8 mouse cellular contexts compared by ENCODE assay signal in the genomic region with DNA sequence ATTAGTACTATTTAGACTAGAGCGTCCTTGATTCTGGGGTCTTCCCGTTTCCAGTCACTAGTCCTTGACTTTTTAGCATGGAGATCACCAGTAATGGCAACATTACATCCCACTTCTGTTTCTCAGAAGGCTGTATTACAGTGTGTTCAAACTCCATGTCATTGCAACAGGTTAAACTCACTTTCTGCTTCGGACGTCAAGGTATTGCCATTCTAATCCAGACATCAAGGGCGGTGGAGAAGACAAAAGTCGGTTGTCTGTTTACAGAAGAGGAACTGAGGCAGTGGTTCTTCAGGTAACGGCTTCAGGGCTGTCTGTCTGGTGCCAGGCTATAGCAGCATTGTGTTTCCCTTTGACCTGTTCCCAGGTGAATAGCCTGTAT. TPM values are rescaled to one million over a fixed set of nuclear protein-coding genes. Genes with fewer than 3 reads are reported as not detected.
DNase-seq lines count a peak whose midpoint lies in the region; ATAC-seq lines count a peak whose summit lies in the region.
"Had no signal": no experiment of that assay in that cellular context is flagged by ENCODE, and none has a peak within 500 bp of the region (broad histone marks: within the 10 kb centered on the region; RNA-seq: fewer than 3 reads in every experiment).

No protein-coding gene starts in this region.

- DNase-seq in forebrain, embryonic 11.5 days (ENCODE audit: low spot score): no peak
- no peak for DNase-seq in liver, embryonic 11.5 days (ENCODE audit: low spot score)
- no peak for DNase-seq in layer of hippocampus, adult 18-20 months (ENCODE audit: low spot score in 2 of 2)

- no peaks in the 10 kb centered on the region for H3K9me3 ChIP-seq in megakaryocyte, embryonic 14.5 days
- H3K9me3 ChIP-seq in forebrain, embryonic 11.5 days (ENCODE audit: control insufficient read depth, low read length): no peaks in the 10 kb centered on the region
- no peaks in the 10 kb centered on the region for H3K9me3 ChIP-seq in liver, embryonic 11.5 days (ENCODE audit: control insufficient read depth, low read length)
- H3K9me3 ChIP-seq in stomach, embryonic 15.5 days: no peaks in the 10 kb centered on the region

- H3K4me2 ChIP-seq in forebrain, embryonic 11.5 days (ENCODE audit: low read depth, low read length, severe bottlenecking): peak overlapping the region; percentile 83; the same call in 1 of the 2 replicates
- peak overlapping the region; percentile 90 for H3K4me2 ChIP-seq in liver, embryonic 11.5 days
- peak overlapping the region; percentile 65 for H3K4me2 ChIP-seq in stomach, embryonic 15.5 days

- ATAC-seq in megakaryocyte, adult 5-6 weeks (ENCODE audit: poor library complexity, severe bottlenecking): no peak
- no peak for ATAC-seq in forebrain, embryonic 11.5 days (replicated peaks; ENCODE audit: low FRiP score)
- no peak for ATAC-seq in liver, embryonic 11.5 days (replicated peaks; ENCODE audit: low FRiP score)
- no peak for ATAC-seq in stomach, embryonic 15.5 days (ENCODE audit: insufficient read depth, low FRiP score, low read depth)
- no peak for ATAC-seq in inflammation-experienced regulatory T-cells, adult 6 months
- ATAC-seq: activated CD4-positive, CD25-positive, alpha-beta regulatory T cell, adult 4 months had no signal

- 77% methylated on average over 7 of the region's 7 CpGs for WGBS in forebrain, embryonic 11.5 days
- WGBS in liver, embryonic 11.5 days: 47% methylated on average over 7 of the region's 7 CpGs
- WGBS in stomach, embryonic 15.5 days: 44% methylated on average over 7 of the region's 7 CpGs

- peaks cover 48% of the 10 kb centered on the region for H3K36me3 ChIP-seq in megakaryocyte, embryonic 14.5 days (replicated peaks; ENCODE audit: low read length)
- no peaks in the 10 kb centered on the region for H3K36me3 ChIP-seq in forebrain, embryonic 11.5 days (ENCODE audit: control insufficient read depth, insufficient read depth, low read length)
- H3K36me3 ChIP-seq in liver, embryonic 11.5 days (ENCODE audit: control insufficient read depth, insufficient read depth, low read length): peaks cover 15% of the 10 kb centered on the region; the same call in 1 of the 2 replicates
- peaks cover 23% of the 10 kb centered on the region for H3K36me3 ChIP-seq in stomach, embryonic 15.5 days

- H3K27ac ChIP-seq in forebrain, embryonic 11.5 days (ENCODE audit: low read depth, low read length): no peak overlapping the region
- peak overlapping the region; percentile 89; the same call in 1 of the 2 replicates for H3K27ac ChIP-seq in liver, embryonic 11.5 days (ENCODE audit: low read depth, low read length)
- no peak overlapping the region for H3K27ac ChIP-seq in stomach, embryonic 15.5 days

- peak overlapping the region; percentile 91 for H3K9ac ChIP-seq in forebrain, embryonic 11.5 days (ENCODE audit: low read length)
- H3K9ac ChIP-seq in liver, embryonic 11.5 days (ENCODE audit: low read depth, low read length): peak overlapping the region; percentile 93
- peak overlapping the region; percentile 77; the same call in 1 of the 2 replicates for H3K9ac ChIP-seq in stomach, embryonic 15.5 days

- H3K4me1 ChIP-seq in megakaryocyte, embryonic 14.5 days: peaks cover 95% of the 10 kb centered on the region
- peaks cover 5% of the 10 kb centered on the region; the same call in 1 of the 2 replicates for H3K4me1 ChIP-seq in forebrain, embryonic 11.5 days (replicated peaks; ENCODE audit: control insufficient read depth, insufficient read depth, low read length)
- peaks cover 48% of the 10 kb centered on the region for H3K4me1 ChIP-seq in liver, embryonic 11.5 days (replicated peaks; ENCODE audit: control insufficient read depth, insufficient read depth, low read length)
- H3K4me1 ChIP-seq in stomach, embryonic 15.5 days: peaks cover 48% of the 10 kb centered on the region

- H3K4me3 ChIP-seq in megakaryocyte, embryonic 14.5 days (replicated peaks): peak overlapping the region; percentile 93
- peak overlapping the region; percentile 62 for H3K4me3 ChIP-seq in forebrain, embryonic 11.5 days (ENCODE audit: low read depth, low read length)
- H3K4me3 ChIP-seq in liver, embryonic 11.5 days (ENCODE audit: low read depth, low read length): peak overlapping the region; percentile 88
- H3K4me3 ChIP-seq in stomach, embryonic 15.5 days (replicated peaks): peak overlapping the region; percentile 72

- H3K27me3 ChIP-seq in megakaryocyte, embryonic 14.5 days (replicated peaks): no peaks in the 10 kb centered on the region
- no peaks in the 10 kb centered on the region for H3K27me3 ChIP-seq in forebrain, embryonic 11.5 days (ENCODE audit: control insufficient read depth, insufficient read depth, low read length)
- no peaks in the 10 kb centered on the region for H3K27me3 ChIP-seq in liver, embryonic 11.5 days (replicated peaks; ENCODE audit: control insufficient read depth, insufficient read depth, low read length)
- H3K27me3 ChIP-seq in stomach, embryonic 15.5 days (replicated peaks): no peaks in the 10 kb centered on the region

RNA-seq across cellular contexts. Expression of gene Mgat1, which starts 7.4 kb away (rescaled TPM):
- polyA plus RNA-seq in megakaryocyte, embryonic 14.5 days (2012; ENCODE audit: insufficient read depth, low replicate concordance): 64.1 and 65.8 TPM in 2 replicates
- total RNA-seq in megakaryocyte, adult 5-6 weeks (2015): 33.6 and 36.0 TPM in 2 replicates
- 42.6 and 42.9 TPM in 2 replicates for total RNA-seq in megakaryocyte, adult 5-6 weeks (2017)
- polyA plus RNA-seq in forebrain, embryonic 11.5 days (2014; fragmentation: Nextera tagmentation; extraction: Ambion mirVana): 34.6 and 37.2 TPM in 2 replicates
- 41.7 and 43.3 TPM in 2 replicates for polyA plus RNA-seq in liver, embryonic 11.5 days (2014; fragmentation: Nextera tagmentation; extraction: Ambion mirVana)
- polyA plus RNA-seq in stomach, embryonic 15.5 days (2015; fragmentation: Nextera tagmentation; extraction: Ambion mirVana): 59.3 and 59.9 TPM in 2 replicates
- total RNA-seq in layer of hippocampus, adult 18-20 months (2021): 10 to 100 TPM; 56.0 to 60.7 TPM
- polyA plus RNA-seq in inflammation-experienced regulatory T-cells, adult 6 months (2017; shearing (Covaris generic)): 10 to 100 TPM; 62.3 to 88.6 (median 70.5) TPM

RNA-seq across cellular contexts. Expression of gene Olfr1393, which starts 26.7 kb away (rescaled TPM):
- polyA plus RNA-seq in megakaryocyte, embryonic 14.5 days (2012; ENCODE audit: insufficient read depth, low replicate concordance): not detected in 2 replicates
- not detected in 2 replicates for total RNA-seq in megakaryocyte, adult 5-6 weeks (2015)
- not detected in 2 replicates for total RNA-seq in megakaryocyte, adult 5-6 weeks (2017)
- not detected in 2 replicates for polyA plus RNA-seq in forebrain, embryonic 11.5 days (2014; fragmentation: Nextera tagmentation; extraction: Ambion mirVana)
- polyA plus RNA-seq in liver, embryonic 11.5 days (2014; fragmentation: Nextera tagmentation; extraction: Ambion mirVana): 0.13 TPM in 1 of 2 replicates, not detected in the other
- not detected in 2 replicates for polyA plus RNA-seq in stomach, embryonic 15.5 days (2015; fragmentation: Nextera tagmentation; extraction: Ambion mirVana)
- total RNA-seq in layer of hippocampus, adult 18-20 months (2021): not detected
- not detected for polyA plus RNA-seq in inflammation-experienced regulatory T-cells, adult 6 months (2017; shearing (Covaris generic))
- polyA plus RNA-seq: activated CD4-positive, CD25-positive, alpha-beta regulatory T cell, adult 4 months had no signal

RNA-seq across cellular contexts. Expression of gene Olfr1392, which starts 33.7 kb away (rescaled TPM):
- polyA plus RNA-seq in megakaryocyte, embryonic 14.5 days (2012; ENCODE audit: insufficient read depth, low replicate concordance): not detected in 2 replicates
- total RNA-seq in megakaryocyte, adult 5-6 weeks (2015): 0.84 TPM in 1 of 2 replicates, not detected in the other
- not detected in 2 replicates for total RNA-seq in megakaryocyte, adult 5-6 weeks (2017)
- polyA plus RNA-seq in forebrain, embryonic 11.5 days (2014; fragmentation: Nextera tagmentation; extraction: Ambion mirVana): not detected in 2 replicates
- not detected in 2 replicates for polyA plus RNA-seq in liver, embryonic 11.5 days (2014; fragmentation: Nextera tagmentation; extraction: Ambion mirVana)
- 0.06 TPM in 1 of 2 replicates, not detected in the other for polyA plus RNA-seq in stomach, embryonic 15.5 days (2015; fragmentation: Nextera tagmentation; extraction: Ambion mirVana)
- total RNA-seq in layer of hippocampus, adult 18-20 months (2021): under 1 TPM in 1 of 2 experiments, not detected in 1; 0.10 TPM
- polyA plus RNA-seq in inflammation-experienced regulatory T-cells, adult 6 months (2017; shearing (Covaris generic)): not detected
- polyA plus RNA-seq: activated CD4-positive, CD25-positive, alpha-beta regulatory T cell, adult 4 months had no signal

RNA-seq across cellular contexts. Expression of gene Zfp62, which starts 48.3 kb away (rescaled TPM):
- polyA plus RNA-seq in megakaryocyte, embryonic 14.5 days (2012; ENCODE audit: insufficient read depth, low replicate concordance): 1.5 TPM in 1 of 2 replicates, not detected in the other
- 46.3 and 59.7 TPM in 2 replicates for total RNA-seq in megakaryocyte, adult 5-6 weeks (2015)
- 59.0 and 80.3 TPM in 2 replicates for total RNA-seq in megakaryocyte, adult 5-6 weeks (2017)
- polyA plus RNA-seq in forebrain, embryonic 11.5 days (2014; fragmentation: Nextera tagmentation; extraction: Ambion mirVana): 58.4 and 59.6 TPM in 2 replicates
- polyA plus RNA-seq in liver, embryonic 11.5 days (2014; fragmentation: Nextera tagmentation; extraction: Ambion mirVana): 30.9 and 32.2 TPM in 2 replicates
- polyA plus RNA-seq in stomach, embryonic 15.5 days (2015; fragmentation: Nextera tagmentation; extraction: Ambion mirVana): 31.0 and 34.2 TPM in 2 replicates
- total RNA-seq in layer of hippocampus, adult 18-20 months (2021): 10 to 100 TPM; 48.6 to 49.6 TPM
- 10 to 100 TPM; 43.8 to 49.9 (median 49.6) TPM for polyA plus RNA-seq in inflammation-experienced regulatory T-cells, adult 6 months (2017; shearing (Covaris generic))

RNA-seq across cellular contexts. Expression of gene Olfr10, which starts 53.2 kb away (rescaled TPM):
- polyA plus RNA-seq in megakaryocyte, embryonic 14.5 days (2012; ENCODE audit: insufficient read depth, low replicate concordance): not detected in 2 replicates
- not detected in 2 replicates for total RNA-seq in megakaryocyte, adult 5-6 weeks (2015)
- not detected in 2 replicates for total RNA-seq in megakaryocyte, adult 5-6 weeks (2017)
- not detected in 2 replicates for polyA plus RNA-seq in forebrain, embryonic 11.5 days (2014; fragmentation: Nextera tagmentation; extraction: Ambion mirVana)
- not detected in 2 replicates for polyA plus RNA-seq in liver, embryonic 11.5 days (2014; fragmentation: Nextera tagmentation; extraction: Ambion mirVana)
- polyA plus RNA-seq in stomach, embryonic 15.5 days (2015; fragmentation: Nextera tagmentation; extraction: Ambion mirVana): not detected in 2 replicates
- total RNA-seq in layer of hippocampus, adult 18-20 months (2021): not detected
- not detected for polyA plus RNA-seq in inflammation-experienced regulatory T-cells, adult 6 months (2017; shearing (Covaris generic))
- polyA plus RNA-seq: activated CD4-positive, CD25-positive, alpha-beta regulatory T cell, adult 4 months had no signal
